ENCODE assay signal across 12 mouse cellular contexts in the genomic region with DNA sequence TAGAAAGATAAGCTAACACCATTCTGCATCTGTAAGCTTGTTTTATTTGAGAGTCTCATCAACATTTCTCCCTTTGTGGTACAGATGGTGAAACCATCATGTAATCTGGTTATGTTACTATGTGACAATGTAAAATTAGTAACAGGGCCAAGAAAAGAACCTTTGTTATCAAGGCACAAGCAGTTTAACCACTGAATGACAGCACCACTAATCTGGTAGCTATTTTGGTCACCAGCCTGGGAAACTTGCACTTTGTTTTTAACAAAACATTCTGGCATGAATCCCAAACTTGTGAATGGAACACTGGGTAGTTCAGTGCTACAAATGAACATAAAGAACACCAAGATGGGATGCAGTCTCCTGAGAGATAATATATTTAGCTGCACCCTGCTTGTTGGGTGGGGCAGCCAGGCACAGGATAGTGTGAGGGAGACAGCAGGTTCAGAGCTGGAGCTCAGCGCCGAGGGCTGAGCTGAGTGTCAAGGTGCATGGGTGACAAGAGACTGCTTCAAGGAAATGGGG. TPM values are rescaled to one million over a fixed set of nuclear protein-coding genes. Genes with fewer than 3 reads are reported as not detected.
A peak's percentile ranks its signal among the peaks of the same experiment; 100 is the strongest.
DNase-seq lines count a peak whose midpoint lies in the region; ATAC-seq and TF ChIP-seq lines count a peak whose summit lies in the region.
"Had no signal": no experiment of that assay in that cellular context is flagged by ENCODE, and none has a peak within 500 bp of the region (broad histone marks: within the 10 kb centered on the region; RNA-seq: fewer than 3 reads in every experiment).

No protein-coding gene starts in this region.

- H3K9me3 ChIP-seq in lung, postnatal 0 days (ENCODE audit: low read length) = no peaks in the 10 kb centered on the region
- no peaks in the 10 kb centered on the region for H3K9me3 ChIP-seq in neural tube, embryonic 14.5 days (ENCODE audit: control insufficient read depth, low read length)
- H3K9me3 ChIP-seq: midbrain, embryonic 13.5 days had no signal

- peak; percentile 10 to 52 for DNase-seq in frontal cortex, postnatal 36 days (ENCODE audit: low spot score in 2 of 2)
- no peak for DNase-seq in frontal cortex, postnatal 14 days (ENCODE audit: low spot score in 2 of 2)
- DNase-seq in lung, postnatal 0 days (ENCODE audit: low spot score) = peak; percentile 5
- DNase-seq in lung, postnatal 14 days = no peak
- peak; percentile 79 for DNase-seq in heart, adult 8-10 months (ENCODE audit: low spot score)
- no peak for DNase-seq in ovary, postnatal 36 days (ENCODE audit: low spot score)
- DNase-seq: cerebellum, adult 11-12 months had no signal

- 0 out of 2 replicates have a peak overlapping the region, but pooled peaks have one; percentile 44 for H3K27ac ChIP-seq in lung, postnatal 0 days (ENCODE audit: low read length)
- H3K27ac ChIP-seq in neural tube, embryonic 14.5 days (ENCODE audit: low read depth, low read length) = no peak overlapping the region
- H3K27ac ChIP-seq: midbrain, embryonic 13.5 days had no signal

- H3K4me1 ChIP-seq in lung, postnatal 0 days (ENCODE audit: insufficient read depth, low read depth, low read length) = no peaks in the 10 kb centered on the region; the same call in 1 of the 2 replicates
- no peaks in the 10 kb centered on the region for H3K4me1 ChIP-seq in neural tube, embryonic 14.5 days (ENCODE audit: control insufficient read depth, insufficient read depth, low read length)

- TF ChIP-seq CTCF in lung, postnatal 0 days (IDR thresholded peaks at IDR 0.05) = no peak

- H3K4me3 ChIP-seq in lung, postnatal 0 days (ENCODE audit: low read depth, low read length) = no peak overlapping the region
- H3K4me3 ChIP-seq in neural tube, embryonic 14.5 days (ENCODE audit: low read depth, low read length) = no peak overlapping the region
- H3K4me3 ChIP-seq: midbrain, embryonic 13.5 days had no signal

- TF ChIP-seq EP300 in lung, postnatal 0 days (IDR thresholded peaks at IDR 0.05) = no peak

- no peak overlapping the region for H3K9ac ChIP-seq in lung, postnatal 0 days (replicated peaks; ENCODE audit: low read depth)
- H3K9ac ChIP-seq in neural tube, embryonic 14.5 days (replicated peaks; ENCODE audit: low read depth, low read length) = no peak overlapping the region
- H3K9ac ChIP-seq: midbrain, embryonic 13.5 days had no signal

- no peak; the same call in 1 of the 2 replicates for ATAC-seq in lung, postnatal 0 days
- peak; percentile 38; the same call in 1 of the 2 replicates for ATAC-seq in neural tube, embryonic 14.5 days (ENCODE audit: low read depth)
- ATAC-seq in inflammation-experienced regulatory T-cells, adult 6 months = no peak
- ATAC-seq: midbrain, embryonic 13.5 days had no signal

- no peaks in the 10 kb centered on the region; the same call in 1 of the 2 replicates for H3K36me3 ChIP-seq in lung, postnatal 0 days (ENCODE audit: insufficient read depth, low read length)
- 0 out of 2 replicates have a peak, but pooled peaks cover 13% of the 10 kb centered on the region for H3K36me3 ChIP-seq in neural tube, embryonic 14.5 days (ENCODE audit: control insufficient read depth, insufficient read depth, low read length)

- H3K4me2 ChIP-seq in lung, postnatal 0 days (replicated peaks; ENCODE audit: low read depth, low read length) = no peak overlapping the region
- no peak overlapping the region for H3K4me2 ChIP-seq in neural tube, embryonic 14.5 days (ENCODE audit: low read depth, low read length)
- H3K4me2 ChIP-seq: midbrain, embryonic 13.5 days had no signal

- no peaks in the 10 kb centered on the region for H3K27me3 ChIP-seq in lung, postnatal 0 days (replicated peaks; ENCODE audit: insufficient read depth, low read length)
- H3K27me3 ChIP-seq in neural tube, embryonic 14.5 days (ENCODE audit: control insufficient read depth, insufficient read depth, low read length) = no peaks in the 10 kb centered on the region
- H3K27me3 ChIP-seq: CH12.LX; midbrain, embryonic 13.5 days had no signal

- 57% methylated on average over 2 of the region's 2 CpGs for WGBS in lung, postnatal 0 days
- 80% methylated on average over 2 of the region's 2 CpGs for WGBS in neural tube, embryonic 14.5 days

RNA-seq across cellular contexts. Expression of gene Fyttd1, which starts 23.2 kb away (rescaled TPM):
- 63.5 and 70.1 TPM in 2 replicates for polyA plus RNA-seq in lung, postnatal 0 days (2015; fragmentation: Nextera tagmentation; extraction: Ambion mirVana)
- total RNA-seq in heart, adult 8-10 months (2022) = 100 to 1,000 TPM in 3 of 4 experiments, 10 to 100 TPM in 1; 94.2 to 123 (median 109) TPM
- polyA plus RNA-seq in neural tube, embryonic 14.5 days (2014; fragmentation: Nextera tagmentation; extraction: Ambion mirVana) = 136 and 147 TPM in 2 replicates
- polyA plus RNA-seq in inflammation-experienced regulatory T-cells, adult 6 months (2017; shearing (Covaris generic)) = 10 to 100 TPM; 54.2 to 93.0 (median 62.4) TPM

RNA-seq across cellular contexts. Expression of gene Rubcn, which starts 23.5 kb away (rescaled TPM):
- 12.9 and 13.3 TPM in 2 replicates for polyA plus RNA-seq in lung, postnatal 0 days (2015; fragmentation: Nextera tagmentation; extraction: Ambion mirVana)
- total RNA-seq in heart, adult 8-10 months (2022) = 10 to 100 TPM; 30.7 to 37.0 (median 34.2) TPM
- polyA plus RNA-seq in neural tube, embryonic 14.5 days (2014; fragmentation: Nextera tagmentation; extraction: Ambion mirVana) = 29.1 and 34.0 TPM in 2 replicates
- 10 to 100 TPM in 2 of 3 experiments, 1 to 10 TPM in 1; 9.3 to 15.1 (median 13.8) TPM for polyA plus RNA-seq in inflammation-experienced regulatory T-cells, adult 6 months (2017; shearing (Covaris generic))

RNA-seq across cellular contexts. Expression of gene Smbd1, which starts 43.8 kb away (rescaled TPM):
- polyA plus RNA-seq in lung, postnatal 0 days (2015; fragmentation: Nextera tagmentation; extraction: Ambion mirVana) = 2.1 and 3.0 TPM in 2 replicates
- not detected for total RNA-seq in heart, adult 8-10 months (2022)
- not detected in 2 replicates for polyA plus RNA-seq in neural tube, embryonic 14.5 days (2014; fragmentation: Nextera tagmentation; extraction: Ambion mirVana)
- not detected for polyA plus RNA-seq in inflammation-experienced regulatory T-cells, adult 6 months (2017; shearing (Covaris generic))
- total RNA-seq: CH12.LX had no signal
- polyA plus RNA-seq: midbrain, embryonic 13.5 days; testis, adult 2 months had no signal

RNA-seq across cellular contexts. Expression of gene Muc20, which starts 56.9 kb away (rescaled TPM):
- 0.89 and 1.1 TPM in 2 replicates for polyA plus RNA-seq in lung, postnatal 0 days (2015; fragmentation: Nextera tagmentation; extraction: Ambion mirVana)
- total RNA-seq in heart, adult 8-10 months (2022) = under 1 TPM; 0.33 to 0.79 (median 0.47) TPM
- polyA plus RNA-seq in neural tube, embryonic 14.5 days (2014; fragmentation: Nextera tagmentation; extraction: Ambion mirVana) = not detected in 2 replicates
- polyA plus RNA-seq in inflammation-experienced regulatory T-cells, adult 6 months (2017; shearing (Covaris generic)) = 1 to 10 TPM in 1 of 3 experiments, not detected in 2; 2.3 TPM
- polyA plus RNA-seq: midbrain, embryonic 13.5 days had no signal

RNA-seq across cellular contexts. Expression of gene Lrch3, which starts 59.8 kb away (rescaled TPM):
- polyA plus RNA-seq in lung, postnatal 0 days (2015; fragmentation: Nextera tagmentation; extraction: Ambion mirVana) = 15.7 and 17.3 TPM in 2 replicates
- total RNA-seq in heart, adult 8-10 months (2022) = 10 to 100 TPM; 21.5 to 26.3 (median 22.7) TPM
- 49.1 and 49.8 TPM in 2 replicates for polyA plus RNA-seq in neural tube, embryonic 14.5 days (2014; fragmentation: Nextera tagmentation; extraction: Ambion mirVana)
- polyA plus RNA-seq in inflammation-experienced regulatory T-cells, adult 6 months (2017; shearing (Covaris generic)) = 10 to 100 TPM; 19.6 to 23.6 (median 21.9) TPM

Comparison
In these comparisons a context has a peak if more than half of its experiments do, and no peak if none do; other contexts are left out.
1. DNase-seq: peak in frontal cortex, postnatal 36 days (2 of 2), lung, postnatal 0 days (single experiment) and heart, adult 8-10 months (single experiment); none in frontal cortex, postnatal 14 days (0 of 2), lung, postnatal 14 days (single experiment) and ovary, postnatal 36 days (single experiment).